Mouse (Mus musculus): ENCODE measurements at regions not wholly inside any gene's neighbourhood (a gene's known extent, or its start where the extent isn't known, plus 50 kb on each side); places are given as distances from the start of the nearest gene placed in this dataset.
A peak's percentile ranks its signal among the peaks of the same experiment; 100 is the strongest.

DNA sequence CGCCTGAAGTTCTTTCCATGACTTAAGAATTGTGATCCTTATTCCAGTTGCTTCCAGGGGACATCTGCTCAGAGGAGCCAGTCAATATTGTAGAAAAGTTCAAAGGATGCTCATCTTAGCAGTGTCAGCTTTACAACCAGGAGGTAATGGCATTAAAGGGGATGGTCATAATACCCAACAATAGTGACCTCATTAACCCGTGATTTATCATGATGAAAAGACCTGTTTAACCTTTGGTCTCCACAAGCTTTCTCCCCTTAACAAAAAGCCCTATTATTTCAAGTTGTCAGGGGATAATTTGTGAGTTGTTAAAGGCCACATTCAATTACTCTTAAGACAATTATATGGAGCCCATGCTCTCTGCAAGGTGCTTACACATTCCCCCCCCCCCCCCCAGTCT, 54.3 kb upstream of the Htatip2 start:
- Histone ChIP-seq H3K27ac (ENCODE audit: insufficient read depth, low read length) (no peak overlapping the region), H3K27me3 (ENCODE audit: control insufficient read depth, insufficient read depth, low read length) (peaks cover 2% of the 10 kb centered on the region; the same call in 1 of the 2 replicates), H3K4me1 (ENCODE audit: control insufficient read depth, insufficient read depth, low read length) (no peaks in the 10 kb centered on the region), H3K4me3 (replicated peaks; ENCODE audit: insufficient read depth, low read depth, low read length) (no peak overlapping the region)
- no peak for DNase-seq
- 15% methylated on average over 2 of the region's 2 CpGs for WGBS
- TF ChIP-seq CTCF (IDR thresholded peaks at IDR 0.05; ENCODE audit: borderline replicate concordance, insufficient read depth, low read depth, low read length) (no peak), POLR2A (IDR thresholded peaks at IDR 0.05; ENCODE audit: borderline replicate concordance, insufficient read depth, low read length) (no peak)

DNA sequence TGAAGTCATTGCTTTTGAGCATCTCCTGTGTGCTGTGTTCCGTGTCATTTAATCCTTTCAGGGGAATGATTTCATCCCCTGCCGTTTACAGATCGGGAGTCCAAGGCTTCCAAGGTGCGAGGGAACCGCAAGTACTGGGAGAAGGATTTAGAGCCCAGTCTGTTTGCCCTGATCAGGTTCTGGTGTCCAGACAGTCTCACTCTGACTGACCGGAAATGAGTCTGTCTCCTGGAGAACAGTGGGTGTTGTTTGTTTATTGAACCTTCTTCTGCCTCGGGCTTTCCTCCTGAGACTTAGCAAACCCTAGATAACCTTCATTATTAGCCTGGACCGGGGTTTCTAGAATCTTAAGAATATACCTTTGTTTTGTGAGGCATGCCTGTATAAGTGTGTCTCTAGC, 58.2 kb upstream of the Htatip2 start:
- no peak overlapping the region for H3K27ac ChIP-seq (ENCODE audit: insufficient read depth, low read length)
- H3K27me3 ChIP-seq (ENCODE audit: control insufficient read depth, insufficient read depth, low read length) = peaks cover 2% of the 10 kb centered on the region; the same call in 1 of the 2 replicates
- DNase-seq = no peak
- TF ChIP-seq CTCF (IDR thresholded peaks at IDR 0.05; ENCODE audit: borderline replicate concordance, insufficient read depth, low read depth, low read length) (no peak), POLR2A (IDR thresholded peaks at IDR 0.05; ENCODE audit: borderline replicate concordance, insufficient read depth, low read length) (no peak)
- 23% methylated on average over 8 of the region's 8 CpGs for WGBS
- no peak overlapping the region for H3K4me3 ChIP-seq (replicated peaks; ENCODE audit: insufficient read depth, low read depth, low read length)
- no peaks in the 10 kb centered on the region for H3K4me1 ChIP-seq (ENCODE audit: control insufficient read depth, insufficient read depth, low read length)

DNA sequence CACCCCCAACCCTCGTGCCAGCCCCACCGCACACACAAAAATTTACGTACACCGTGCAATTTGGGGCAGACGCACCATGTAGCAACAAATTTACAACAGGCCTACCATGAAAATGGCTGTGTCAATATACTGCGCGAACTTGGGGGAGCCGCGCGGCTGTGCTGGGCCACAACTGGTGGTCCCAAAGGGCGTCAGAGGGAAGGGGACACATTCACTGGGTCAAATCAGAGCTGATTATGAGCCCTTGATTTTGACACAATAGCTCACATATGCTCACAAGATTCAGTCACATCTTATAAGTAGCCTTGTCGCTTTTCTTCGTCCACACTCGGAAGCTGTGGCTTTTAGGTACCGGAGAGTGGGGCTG, 58.9 kb upstream of the Htatip2 start:
- TF ChIP-seq CTCF (IDR thresholded peaks at IDR 0.05; ENCODE audit: borderline replicate concordance, insufficient read depth, low read depth, low read length) (no peak), POLR2A (IDR thresholded peaks at IDR 0.05; ENCODE audit: borderline replicate concordance, insufficient read depth, low read length) (no peak)
- Histone ChIP-seq H3K27me3 (ENCODE audit: control insufficient read depth, insufficient read depth, low read length) (peaks cover 2% of the 10 kb centered on the region; the same call in 1 of the 2 replicates), H3K4me1 (ENCODE audit: control insufficient read depth, insufficient read depth, low read length) (no peaks in the 10 kb centered on the region), H3K4me3 (replicated peaks; ENCODE audit: insufficient read depth, low read depth, low read length) (no peak overlapping the region), H3K27ac (ENCODE audit: insufficient read depth, low read length) (no peak overlapping the region)
- WGBS = 30% methylated on average over 15 of the region's 15 CpGs
- no peak for DNase-seq

DNA sequence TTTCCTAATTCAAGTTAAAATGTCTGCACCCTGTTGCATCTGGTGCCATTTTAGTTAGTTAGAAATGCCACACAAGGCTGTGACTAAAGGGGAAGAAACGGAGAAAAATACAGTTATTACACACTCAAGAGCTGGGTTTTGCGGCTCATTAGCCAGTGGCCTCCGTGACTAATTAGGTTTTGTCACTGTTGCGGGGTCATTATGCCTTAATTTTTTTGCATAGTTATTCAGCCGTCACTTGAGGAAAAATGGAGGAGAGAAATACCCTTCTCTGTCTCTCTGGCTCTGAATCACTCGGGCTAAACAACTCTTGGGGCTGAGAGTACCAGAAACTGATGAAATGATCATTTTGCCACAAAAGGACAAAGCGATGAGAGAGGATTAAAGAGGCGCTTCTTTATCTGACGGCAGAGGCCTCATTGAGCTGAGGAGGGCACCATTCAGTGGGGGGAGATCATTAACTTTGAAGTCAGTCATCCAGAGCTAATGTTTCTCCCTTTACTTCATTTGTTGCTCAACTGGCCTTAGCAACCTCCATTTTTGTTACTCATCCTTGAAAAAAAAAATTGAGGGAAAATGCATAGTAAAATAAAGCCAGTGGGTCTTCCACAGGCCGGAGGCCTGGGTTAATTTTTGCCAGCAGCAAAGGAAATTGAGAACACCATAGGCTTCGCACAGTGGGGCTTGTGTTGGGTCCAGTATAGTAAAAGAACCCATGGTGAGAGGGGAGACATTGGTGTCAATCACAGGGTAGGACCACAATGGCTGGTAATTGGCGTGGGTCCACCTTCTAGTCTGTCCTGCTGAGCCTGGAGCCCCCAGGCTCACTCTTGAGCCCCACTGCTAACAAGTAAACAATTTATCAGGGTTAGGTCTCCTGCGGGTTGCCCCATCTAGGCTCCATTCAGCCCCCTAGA, 59.5 kb upstream of the Htatip2 start:
- H3K4me3 ChIP-seq (replicated peaks; ENCODE audit: insufficient read depth, low read depth, low read length) = no peak overlapping the region
- DNase-seq = peak in 1 of 2 experiments; percentile 8
- H3K4me1 ChIP-seq (ENCODE audit: control insufficient read depth, insufficient read depth, low read length) = no peaks in the 10 kb centered on the region
- no peak overlapping the region for H3K27ac ChIP-seq (ENCODE audit: insufficient read depth, low read length)
- WGBS = 24% methylated on average over 13 of the region's 13 CpGs
- TF ChIP-seq CTCF (IDR thresholded peaks at IDR 0.05; ENCODE audit: borderline replicate concordance, insufficient read depth, low read depth, low read length) (no peak), POLR2A (IDR thresholded peaks at IDR 0.05; ENCODE audit: borderline replicate concordance, insufficient read depth, low read length) (no peak)
- peaks cover 2% of the 10 kb centered on the region; the same call in 1 of the 2 replicates for H3K27me3 ChIP-seq (ENCODE audit: control insufficient read depth, insufficient read depth, low read length)

DNA sequence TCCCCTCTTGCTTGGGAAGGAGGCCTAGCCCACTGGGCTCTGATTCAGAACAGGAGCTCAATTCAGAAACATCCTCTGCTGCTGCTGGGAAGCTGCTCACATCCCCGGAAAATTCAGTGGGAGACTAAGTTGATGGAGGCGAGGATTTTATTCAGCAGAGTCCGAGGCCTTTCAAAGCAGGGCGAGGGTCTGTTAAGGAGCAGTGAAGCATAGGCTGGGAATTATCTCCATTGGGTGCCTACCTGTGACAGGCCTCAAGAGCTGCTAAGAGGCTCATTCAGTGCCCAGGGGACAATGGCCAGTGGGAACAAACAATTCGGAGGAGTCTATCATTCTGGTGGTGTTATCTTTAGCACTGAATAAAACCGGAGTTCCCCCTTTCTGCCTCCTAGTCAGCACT, 59.6 kb upstream of the Dbx1 start:
- H3K4me1 ChIP-seq (ENCODE audit: control insufficient read depth, insufficient read depth, low read length) = no peaks in the 10 kb centered on the region
- 16% methylated on average over 6 of the region's 6 CpGs for WGBS
- H3K27ac ChIP-seq (ENCODE audit: insufficient read depth, low read length) = no peak overlapping the region
- TF ChIP-seq CTCF (IDR thresholded peaks at IDR 0.05; ENCODE audit: borderline replicate concordance, insufficient read depth, low read depth, low read length) (no peak), POLR2A (IDR thresholded peaks at IDR 0.05; ENCODE audit: borderline replicate concordance, insufficient read depth, low read length) (no peak)
- no peak overlapping the region for H3K4me3 ChIP-seq (replicated peaks; ENCODE audit: insufficient read depth, low read depth, low read length)
- H3K27me3 ChIP-seq (ENCODE audit: control insufficient read depth, insufficient read depth, low read length) = peaks cover under 1% of the 10 kb centered on the region; the same call in 1 of the 2 replicates
- DNase-seq = no peak

DNA sequence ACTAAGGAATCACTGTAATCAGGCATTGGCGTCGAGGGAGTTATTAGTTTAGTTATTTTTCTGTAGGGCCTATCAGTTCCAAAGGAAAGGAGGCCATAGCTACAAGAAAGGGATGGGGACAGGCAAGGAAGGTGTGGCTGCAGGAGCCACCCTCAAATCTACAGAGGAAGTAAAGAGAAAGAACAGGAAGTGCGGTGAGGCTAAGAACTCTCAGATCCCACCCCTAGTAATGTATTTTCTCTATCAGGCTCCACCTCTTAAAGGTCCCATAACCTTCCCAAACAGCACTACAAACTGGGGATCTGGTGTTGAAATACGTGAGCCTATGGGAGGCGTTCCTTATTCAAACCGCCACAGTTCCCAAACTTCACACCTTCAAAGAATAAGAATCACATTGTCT, 52.9 kb upstream of the Dbx1 start:
- 41% methylated on average over 6 of the region's 6 CpGs for WGBS
- no peak overlapping the region for H3K4me3 ChIP-seq (replicated peaks; ENCODE audit: insufficient read depth, low read depth, low read length)
- TF ChIP-seq POLR2A (IDR thresholded peaks at IDR 0.05; ENCODE audit: borderline replicate concordance, insufficient read depth, low read length) (no peak), CTCF (IDR thresholded peaks at IDR 0.05; ENCODE audit: borderline replicate concordance, insufficient read depth, low read depth, low read length) (no peak)
- no peaks in the 10 kb centered on the region; the same call in 1 of the 2 replicates for H3K27me3 ChIP-seq (ENCODE audit: control insufficient read depth, insufficient read depth, low read length)
- DNase-seq = no peak
- H3K4me1 ChIP-seq (ENCODE audit: control insufficient read depth, insufficient read depth, low read length) = no peaks in the 10 kb centered on the region
- no peak overlapping the region for H3K27ac ChIP-seq (ENCODE audit: insufficient read depth, low read length)

DNA sequence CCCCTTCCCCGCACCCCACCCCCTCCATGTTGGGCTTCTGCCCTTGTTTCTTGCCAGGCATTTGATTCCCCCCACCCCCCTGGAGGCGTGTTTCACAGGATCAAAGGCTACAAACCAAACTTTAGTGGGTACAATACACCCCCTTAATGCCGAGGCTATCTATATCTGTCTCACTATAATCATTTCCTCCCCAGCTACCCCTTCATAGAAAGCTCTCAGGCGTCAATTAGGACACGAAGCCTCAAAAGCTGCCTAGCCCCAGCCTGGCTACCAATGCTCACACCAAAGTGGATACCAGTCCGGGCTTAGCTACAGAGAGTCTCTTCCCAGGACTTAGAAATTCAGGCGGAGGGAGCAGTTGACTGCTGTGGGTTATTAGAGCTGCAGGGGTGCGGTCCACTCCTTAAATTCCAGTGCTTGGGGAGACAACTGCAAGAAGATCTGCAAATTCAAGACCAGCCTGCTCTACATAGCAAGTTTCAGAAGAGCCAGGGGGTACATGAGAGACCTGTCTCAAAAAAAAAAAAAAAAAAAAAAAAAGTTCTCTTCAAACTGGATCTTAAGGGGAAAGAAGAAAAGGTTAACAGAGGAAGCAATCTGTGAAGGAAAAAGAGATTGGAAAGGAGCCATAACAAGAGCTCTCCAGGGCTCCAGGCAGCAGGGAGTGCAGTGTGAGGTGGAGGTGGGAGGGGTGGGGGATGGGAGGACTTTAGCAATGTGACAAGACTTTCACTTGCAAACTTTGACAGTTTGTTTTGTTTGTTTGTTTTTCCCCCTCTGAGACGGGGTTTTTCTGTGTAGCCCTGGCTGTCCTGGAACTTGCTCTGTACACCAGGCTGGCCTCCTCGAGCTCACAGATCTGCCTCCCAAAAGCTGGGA, 52.1 kb upstream of the Dbx1 start:
- TF ChIP-seq CTCF (IDR thresholded peaks at IDR 0.05; ENCODE audit: borderline replicate concordance, insufficient read depth, low read depth, low read length) (no peak), POLR2A (IDR thresholded peaks at IDR 0.05; ENCODE audit: borderline replicate concordance, insufficient read depth, low read length) (no peak)
- H3K27me3 ChIP-seq (ENCODE audit: control insufficient read depth, insufficient read depth, low read length) = no peaks in the 10 kb centered on the region; the same call in 1 of the 2 replicates
- H3K4me3 ChIP-seq (replicated peaks; ENCODE audit: insufficient read depth, low read depth, low read length) = no peak overlapping the region
- no peak overlapping the region for H3K27ac ChIP-seq (ENCODE audit: insufficient read depth, low read length)
- WGBS = 7% methylated on average over 10 of the region's 10 CpGs
- H3K4me1 ChIP-seq (ENCODE audit: control insufficient read depth, insufficient read depth, low read length) = no peaks in the 10 kb centered on the region
- DNase-seq = no peak
